Mouse (Mus musculus): Measurements from ENCODE around the gene Trappc3l. TPM values are rescaled to one million over a fixed set of nuclear protein-coding genes. Genes with fewer than 3 reads are reported as not detected.

Gene Trappc3l
- polyA plus RNA-seq, 3 experiments from 2014 or later: not detected

GRCm38 (mm10) chr10:34095964-34096363 lies 58.6 kb downstream of the Trappc3l start:
- ATAC-seq: no peak

- peak; percentile 59 for ATAC-seq
Observed at GRCm38 (mm10) chr10:34096418-34096883, 59.1 kb downstream of the Trappc3l start, which contains the start of gene Calhm5. TSS of gene Calhm5 (minus strand) at chr10:34096519.

- ATAC-seq: peak; percentile 88
Observed at GRCm38 (mm10) chr10:34110863-34111465, 73.6 kb downstream of the Trappc3l start.

GRCm38 (mm10) chr10:34111964-34112738 lies 74.8 kb downstream of the Trappc3l start:
- no peak for ATAC-seq

GRCm38 (mm10) chr10:34117131-34117530 lies 79.7 kb downstream of the Trappc3l start:
- no peak for ATAC-seq

GRCm38 (mm10) chr10:34117770-34118169 lies 80.4 kb downstream of the Trappc3l start:
- peak; percentile 78 for ATAC-seq

GRCm38 (mm10) chr10:34118421-34118820 lies 81.0 kb downstream of the Trappc3l start:
- ATAC-seq: no peak

- ATAC-seq: peak; percentile 76
Observed at GRCm38 (mm10) chr10:34127392-34128378, 90.3 kb downstream of the Trappc3l start, which contains the start of gene Calhm6. TSS of gene Calhm6 (minus strand) at chr10:34127984.

GRCm38 (mm10) chr10:34128391-34128790 lies 91.0 kb downstream of the Trappc3l start:
- ATAC-seq: no peak

GRCm38 (mm10) chr10:34131356-34131755 lies 94.0 kb downstream of the Trappc3l start:
- ATAC-seq: no peak

GRCm38 (mm10) chr10:34136432-34136831 lies 99.0 kb downstream of the Trappc3l start:
- ATAC-seq: no peak

- no peak for ATAC-seq
Observed at GRCm38 (mm10) chr10:34138027-34138426, 100.6 kb downstream of the Trappc3l start.

GRCm38 (mm10) chr10:34139768-34140167 lies 102.4 kb downstream of the Trappc3l start:
- ATAC-seq: no peak

GRCm38 (mm10) chr10:34141693-34142092 lies 104.3 kb downstream of the Trappc3l start:
- ATAC-seq: no peak

- ATAC-seq: no peak
Observed at GRCm38 (mm10) chr10:34149772-34150171, 112.4 kb downstream of the Trappc3l start.

GRCm38 (mm10) chr10:34150454-34150853 lies 113.1 kb downstream of the Trappc3l start:
- no peak for ATAC-seq

- ATAC-seq: no peak
Observed at GRCm38 (mm10) chr10:34151827-34152226, 114.4 kb downstream of the Trappc3l start.

GRCm38 (mm10) chr10:34155796-34156554 lies 118.6 kb downstream of the Trappc3l start:
- no peak for ATAC-seq

Data from inflammation-experienced regulatory T-cells, adult 6 months (primary cell).